ENCODE assay signal across 22 mouse cellular contexts in the genomic region with DNA sequence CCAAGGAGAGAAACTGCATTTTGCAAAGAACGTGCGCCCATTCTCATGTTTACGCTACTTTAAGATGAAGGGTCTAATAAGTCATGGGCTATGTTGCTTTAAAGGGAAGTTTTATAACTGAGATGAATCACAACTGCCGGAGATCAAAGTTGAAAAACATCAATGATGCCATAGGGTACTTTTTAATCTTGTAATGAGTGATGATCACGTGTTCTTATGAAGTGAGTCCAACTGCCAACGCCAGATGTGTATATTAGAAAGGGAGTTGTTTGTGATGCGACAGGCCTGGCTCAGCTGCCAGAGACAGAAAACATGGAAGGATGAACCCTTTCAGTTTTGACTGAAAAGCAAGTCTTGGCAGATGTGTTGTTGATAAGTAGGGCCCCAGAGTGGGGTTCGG.
DNase-seq lines count a peak whose midpoint lies in the region; ATAC-seq lines count a peak whose summit lies in the region.
"Had no signal": no experiment of that assay in that cellular context is flagged by ENCODE, and none has a peak within 500 bp of the region (broad histone marks: within the 10 kb centered on the region; RNA-seq: fewer than 3 reads in every experiment).

No protein-coding gene starts in this region.

- no peak overlapping the region for H3K9ac ChIP-seq in embryonic facial prominence, embryonic 14.5 days (ENCODE audit: low read depth, low read length)
- H3K9ac ChIP-seq in lung, embryonic 16.5 days (ENCODE audit: low read length): no peak overlapping the region
- no peak overlapping the region for H3K9ac ChIP-seq in heart, embryonic 12.5 days
- H3K9ac ChIP-seq: embryonic facial prominence, embryonic 12.5 days; forebrain, embryonic 13.5 days; forebrain, postnatal 0 days; hindbrain, embryonic 14.5 days had no signal

- H3K27ac ChIP-seq in embryonic facial prominence, embryonic 14.5 days (replicated peaks; ENCODE audit: low read depth, low read length): no peak overlapping the region
- no peak overlapping the region for H3K27ac ChIP-seq in embryonic facial prominence, embryonic 10.5 days (replicated peaks)
- H3K27ac ChIP-seq in lung, embryonic 16.5 days (ENCODE audit: low read length): no peak overlapping the region
- H3K27ac ChIP-seq in heart, embryonic 12.5 days (ENCODE audit: poor library complexity, severe bottlenecking): no peak overlapping the region
- H3K27ac ChIP-seq: embryonic facial prominence, embryonic 12.5 days; forebrain, embryonic 13.5 days; heart, adult 2 months; hindbrain, embryonic 10.5 days; hindbrain, embryonic 14.5 days had no signal

- DNase-seq in embryonic facial prominence, embryonic 14.5 days (ENCODE audit: low spot score): peak; percentile 37
- no peak for DNase-seq in embryonic facial prominence, embryonic 10.5 days (ENCODE audit: low spot score)
- DNase-seq in lung, postnatal 14 days: no peak
- DNase-seq in lung, postnatal 10 days: peak; percentile 30
- DNase-seq in urinary bladder, postnatal 36 days (ENCODE audit: low spot score in 2 of 2): no peak
- DNase-seq: adrenal gland, postnatal 10 days; B cell, adult 2 months; cerebellum, adult 11 months; cerebellum, adult 8-10 months; cerebellum, postnatal 14 days; embryo, embryonic 11 days; forebrain, postnatal 0 days; gastrocnemius, postnatal 14 days; heart, adult 2 months had no signal

- H3K4me2 ChIP-seq in embryonic facial prominence, embryonic 14.5 days (ENCODE audit: low read depth, low read length): no peak overlapping the region
- H3K4me2 ChIP-seq in lung, embryonic 16.5 days (ENCODE audit: low read depth, low read length): no peak overlapping the region
- no peak overlapping the region for H3K4me2 ChIP-seq in heart, embryonic 12.5 days
- H3K4me2 ChIP-seq: embryonic facial prominence, embryonic 12.5 days; forebrain, embryonic 13.5 days; heart, embryonic 11.5 days; hindbrain, embryonic 14.5 days had no signal

- H3K27me3 ChIP-seq in embryonic facial prominence, embryonic 14.5 days (replicated peaks; ENCODE audit: control insufficient read depth, insufficient read depth, low read length): no peaks in the 10 kb centered on the region
- no peaks in the 10 kb centered on the region for H3K27me3 ChIP-seq in embryonic facial prominence, embryonic 10.5 days (replicated peaks; ENCODE audit: low read depth, poor library complexity, severe bottlenecking)
- no peaks in the 10 kb centered on the region for H3K27me3 ChIP-seq in lung, embryonic 16.5 days (ENCODE audit: control insufficient read depth, insufficient read depth, low read depth, low read length)
- H3K27me3 ChIP-seq in heart, embryonic 12.5 days (replicated peaks): no peaks in the 10 kb centered on the region
- H3K27me3 ChIP-seq: embryonic facial prominence, embryonic 12.5 days; forebrain, embryonic 13.5 days had no signal

- H3K4me1 ChIP-seq in embryonic facial prominence, embryonic 14.5 days (ENCODE audit: control insufficient read depth, insufficient read depth, low read length): peaks cover 35% of the 10 kb centered on the region
- H3K4me1 ChIP-seq in embryonic facial prominence, embryonic 10.5 days: peaks cover 22% of the 10 kb centered on the region
- H3K4me1 ChIP-seq in lung, embryonic 16.5 days (replicated peaks; ENCODE audit: control insufficient read depth, insufficient read depth, low read length): peaks cover 30% of the 10 kb centered on the region
- H3K4me1 ChIP-seq in heart, embryonic 12.5 days (replicated peaks): peaks cover 21% of the 10 kb centered on the region

- WGBS in embryonic facial prominence, embryonic 14.5 days: 66% methylated on average over 8 of the region's 8 CpGs
- 91% methylated on average over 8 of the region's 8 CpGs for WGBS in embryonic facial prominence, embryonic 10.5 days
- WGBS in lung, embryonic 16.5 days: 52% methylated on average over 8 of the region's 8 CpGs
- WGBS in heart, embryonic 12.5 days: 78% methylated on average over 8 of the region's 8 CpGs

- peaks cover 9% of the 10 kb centered on the region; the same call in 1 of the 2 replicates for H3K36me3 ChIP-seq in embryonic facial prominence, embryonic 14.5 days (ENCODE audit: control insufficient read depth, insufficient read depth, low read length)
- H3K36me3 ChIP-seq in embryonic facial prominence, embryonic 10.5 days (replicated peaks): no peaks in the 10 kb centered on the region
- no peaks in the 10 kb centered on the region for H3K36me3 ChIP-seq in lung, embryonic 16.5 days (ENCODE audit: control insufficient read depth, insufficient read depth, low read length)
- no peaks in the 10 kb centered on the region for H3K36me3 ChIP-seq in heart, embryonic 12.5 days
- H3K36me3 ChIP-seq: hindbrain, embryonic 10.5 days had no signal

- no peak for ATAC-seq in embryonic facial prominence, embryonic 14.5 days (ENCODE audit: low read depth)
- ATAC-seq in lung, embryonic 16.5 days (ENCODE audit: low read depth): peak; percentile 15; the same call in 1 of the 2 replicates
- ATAC-seq in activated CD4-positive, CD25-positive, alpha-beta regulatory T cell, adult 4 months: peak; percentile 17
- ATAC-seq in heart, embryonic 12.5 days (ENCODE audit: insufficient number of reproducible peaks, low FRiP score): no peak
- ATAC-seq: forebrain, embryonic 13.5 days; forebrain, postnatal 0 days had no signal

- no peak overlapping the region for H3K4me3 ChIP-seq in embryonic facial prominence, embryonic 14.5 days (ENCODE audit: low read depth, low read length)
- H3K4me3 ChIP-seq in embryonic facial prominence, embryonic 10.5 days: no peak overlapping the region
- no peak overlapping the region for H3K4me3 ChIP-seq in lung, embryonic 16.5 days (ENCODE audit: low read length)
- H3K4me3 ChIP-seq in heart, embryonic 12.5 days: no peak overlapping the region
- H3K4me3 ChIP-seq: embryonic facial prominence, embryonic 12.5 days; forebrain, embryonic 13.5 days; heart, adult 2 months; hindbrain, embryonic 10.5 days had no signal

- H3K9me3 ChIP-seq in embryonic facial prominence, embryonic 14.5 days (ENCODE audit: control insufficient read depth, low read length): no peaks in the 10 kb centered on the region
- no peaks in the 10 kb centered on the region for H3K9me3 ChIP-seq in embryonic facial prominence, embryonic 10.5 days
- no peaks in the 10 kb centered on the region for H3K9me3 ChIP-seq in lung, embryonic 16.5 days (ENCODE audit: control insufficient read depth, low read length)
- H3K9me3 ChIP-seq in heart, embryonic 12.5 days (replicated peaks): no peaks in the 10 kb centered on the region
- H3K9me3 ChIP-seq: embryonic facial prominence, embryonic 12.5 days; forebrain, embryonic 13.5 days; hindbrain, embryonic 10.5 days had no signal

Comparison
In these comparisons a context has a peak if more than half of its experiments do, and no peak if none do; other contexts are left out.
1. DNase-seq: peak in embryonic facial prominence, embryonic 14.5 days (single experiment) and lung, postnatal 10 days (single experiment); none in embryonic facial prominence, embryonic 10.5 days (single experiment), lung, postnatal 14 days (single experiment) and urinary bladder, postnatal 36 days (0 of 2).
2. ATAC-seq: peak in lung, embryonic 16.5 days (single experiment) and activated CD4-positive, CD25-positive, alpha-beta regulatory T cell, adult 4 months (single experiment); none in embryonic facial prominence, embryonic 14.5 days (single experiment) and heart, embryonic 12.5 days (single experiment).